Mouse (Mus musculus) CD4-positive naive resting alpha-beta T cell, adult 76 days (primary cell): ENCODE data around the gene Gabra1. TPM values are rescaled to one million over a fixed set of nuclear protein-coding genes. Genes with fewer than 3 reads are reported as not detected.

Experiments used
- total RNA-seq: library from RNA; stranded (reverse); gene quantifications from one replicate; pipeline ENCODE4 v1.2.4, GENCODE M21; 2023

Gene Gabra1
- not detected for total RNA-seq

DNA sequence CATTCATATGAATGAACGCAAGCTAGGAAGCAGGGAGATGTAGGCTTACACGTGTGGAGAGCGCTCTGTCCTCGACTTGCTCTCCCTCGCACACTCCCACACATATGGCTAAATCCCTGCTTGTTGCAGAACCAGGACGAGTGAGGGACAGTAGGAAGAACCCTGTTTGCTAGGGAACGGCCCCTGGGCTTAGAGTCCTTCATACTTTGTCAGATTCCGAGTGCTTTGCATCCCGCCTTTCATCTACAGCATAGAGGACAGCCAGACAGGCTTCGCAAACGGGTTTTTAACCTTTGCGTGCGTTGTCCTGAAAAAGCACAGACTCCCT, at the start of gene Gabra1:
Gene Gabra1 (minus strand): TSS at position 106 of the 328 bp plus-strand sequence.

Other genes starting within 250 kb of the Gabra1 start
- not detected for gene Gabrg2, start 182.1 kb downstream of the Gabra1 start, total RNA-seq
- not detected for gene Gabra6, start 138.1 kb upstream of the Gabra1 start, total RNA-seq
- not detected for gene Gabrb2, start 236.8 kb upstream of the Gabra1 start, total RNA-seq